Mouse (Mus musculus) heart, postnatal 0 days (tissue): ENCODE measurements around the gene Sat2.

Source experiments
- CTCF ChIP-seq: IDR thresholded peaks from 2 replicates; pipeline ENCODE4 v1.5.1; 2016; ENCODE audit warnings: antibody characterized with exemption, control low read depth, low read depth
- EP300 ChIP-seq: IDR thresholded peaks from 2 replicates; pipeline ENCODE4 v1.6.1; 2016; ENCODE audit warnings: antibody characterized with exemption, low read depth

- TF ChIP-seq CTCF (no peak), EP300 (no peak)
Measured at GRCm38 (mm10) chr11:69576307-69576706, 45.5 kb upstream of the Sat2 start.
